Mouse (Mus musculus): ENCODE measurements around the gene Olfr1196.
"Not testable (repeated sequence)": the region's sequence is repeated elsewhere in the genome, so short reads cannot be mapped to it uniquely, and the experiment has no call there.

The Olfr1196 gene

DNA sequence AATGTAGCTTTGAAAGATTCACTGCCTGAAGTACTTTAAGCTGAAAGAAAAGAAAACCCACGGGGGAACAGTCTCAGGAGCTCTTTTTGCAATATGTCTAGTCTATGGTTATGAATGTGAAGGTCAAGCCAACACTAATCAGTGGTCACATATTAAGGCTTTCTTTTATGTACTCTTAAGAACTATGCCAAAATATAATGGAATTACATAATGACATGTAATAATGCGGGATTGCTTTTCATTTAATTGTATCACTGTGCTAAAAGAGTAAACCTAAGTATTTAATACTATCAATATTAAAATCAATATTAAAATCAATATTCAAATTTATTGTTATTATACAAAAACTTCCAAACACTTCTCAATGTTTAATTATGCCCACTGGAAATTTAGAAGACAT is at the start of gene Olfr1196:
TSS of gene Olfr1196 (minus strand) at position 101 of the 400 bp plus-strand sequence.
- DNase-seq (ENCODE audit: low spot score in 2 of 2) = no peak

DNA sequence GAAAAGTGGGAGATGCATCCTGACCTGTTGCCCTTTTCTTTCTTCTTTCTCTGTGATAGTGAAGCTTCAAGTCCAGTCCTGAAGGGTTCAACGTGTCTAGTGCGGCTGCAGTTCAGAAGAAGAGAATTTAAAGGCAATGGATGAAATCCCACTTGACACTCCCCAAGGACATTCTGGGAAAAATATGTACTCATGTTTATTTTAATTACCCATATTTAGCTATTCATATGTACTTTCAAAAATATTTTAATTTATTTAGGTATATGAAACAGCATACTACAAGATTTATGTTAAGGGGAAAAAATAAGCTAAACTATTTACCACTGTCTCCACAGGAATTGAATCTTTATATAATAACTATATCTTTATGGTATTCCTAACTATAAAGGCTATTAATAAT is 46.9 kb upstream of the Olfr1196 start, which contains the start of gene Olfr1198:
TSS of gene Olfr1198 (minus strand) at position 101 of the 400 bp plus-strand sequence.
- DNase-seq (ENCODE audit: low spot score in 2 of 2) = no peak

DNA sequence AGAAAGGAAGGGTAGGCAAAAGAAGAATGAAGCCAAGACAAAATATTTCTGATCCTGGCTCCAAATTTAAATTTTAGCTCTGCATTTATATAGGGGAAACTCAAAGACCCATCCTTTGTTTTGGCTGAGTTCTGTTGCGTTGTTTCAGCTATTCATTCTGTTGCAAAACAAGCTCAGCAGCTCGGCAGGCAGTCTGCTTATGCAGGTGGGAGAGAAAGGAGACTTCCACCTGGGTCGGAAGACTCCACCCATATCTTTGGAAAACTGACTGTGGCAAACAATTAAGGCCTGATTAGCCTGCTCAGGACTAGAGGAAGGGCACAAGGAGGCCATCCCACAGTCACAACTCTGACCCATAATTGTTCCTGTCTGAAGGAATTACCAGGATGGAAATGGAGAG is 39.0 kb upstream of the Olfr1196 start:
- no peak for DNase-seq (ENCODE audit: low spot score in 2 of 2)

DNA sequence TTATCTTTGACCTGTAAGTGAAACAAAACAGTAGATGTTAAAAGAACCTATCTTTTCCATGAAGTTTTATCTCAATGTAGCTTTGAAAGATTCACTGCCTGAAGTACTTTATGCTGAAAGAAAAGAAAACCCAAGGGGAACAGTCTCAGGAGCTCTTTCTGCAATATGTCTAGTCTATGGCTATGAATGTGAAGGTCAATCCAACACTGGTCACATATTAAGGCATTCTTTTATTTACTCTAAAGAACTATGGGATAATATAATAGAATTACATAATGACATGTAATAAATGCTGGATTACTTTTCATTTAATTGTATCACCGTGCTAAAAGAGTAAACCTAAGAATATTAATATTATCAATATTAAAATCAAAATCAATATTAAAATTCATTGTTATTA is 27.9 kb upstream of the Olfr1196 start, which contains the start of gene Olfr1197:
TSS of gene Olfr1197 (minus strand) at position 101 of the 400 bp plus-strand sequence.
- no peak for DNase-seq (ENCODE audit: low spot score in 2 of 2)

DNA sequence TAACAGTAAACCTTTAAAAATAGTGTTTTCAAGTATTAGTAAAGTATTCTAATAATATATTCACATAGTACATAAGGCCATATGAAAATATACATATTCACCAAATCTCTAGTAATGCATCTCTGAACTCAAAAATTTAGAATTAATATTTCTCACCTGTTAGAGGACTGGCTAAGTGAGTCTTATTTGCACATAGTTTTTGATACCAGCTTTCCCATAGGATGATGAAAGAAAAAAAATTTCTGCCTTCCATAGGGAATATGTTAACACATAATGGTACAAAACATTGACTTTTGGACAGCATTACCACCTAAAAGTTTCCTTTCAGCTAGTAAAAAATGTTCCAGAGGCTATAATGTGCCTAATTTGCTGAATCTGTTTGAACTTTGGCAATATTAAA is 15.3 kb downstream of the Olfr1196 start, which contains the start of gene Olfr1195:
TSS of gene Olfr1195 (minus strand) at position 101 of the 400 bp plus-strand sequence.
- DNase-seq (ENCODE audit: low spot score in 2 of 2) = no peak

DNA sequence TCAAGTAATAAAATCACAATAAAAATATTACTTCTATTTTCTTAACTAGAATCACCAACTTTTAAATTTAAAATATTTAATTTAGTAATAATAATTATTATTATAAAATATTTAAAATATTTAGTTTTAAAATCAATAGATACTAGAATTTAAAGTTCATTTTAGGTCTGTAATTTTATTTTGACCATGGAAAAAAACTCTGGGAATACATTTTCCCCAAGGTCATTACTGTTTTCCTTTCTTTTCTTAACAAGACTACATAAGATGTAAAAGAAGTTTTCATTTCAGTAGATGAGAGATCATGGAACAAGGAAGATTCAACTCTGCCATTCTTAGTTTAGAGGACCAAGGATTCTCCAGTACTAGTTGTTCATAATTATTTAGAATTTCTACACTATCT is 29.1 kb downstream of the Olfr1196 start, which contains the start of gene Olfr1193:
TSS of gene Olfr1193 (plus strand) at position 301 of the 400 bp plus-strand sequence.
- not testable (repeated sequence) for DNase-seq (ENCODE audit: low spot score in 2 of 2)

DNA sequence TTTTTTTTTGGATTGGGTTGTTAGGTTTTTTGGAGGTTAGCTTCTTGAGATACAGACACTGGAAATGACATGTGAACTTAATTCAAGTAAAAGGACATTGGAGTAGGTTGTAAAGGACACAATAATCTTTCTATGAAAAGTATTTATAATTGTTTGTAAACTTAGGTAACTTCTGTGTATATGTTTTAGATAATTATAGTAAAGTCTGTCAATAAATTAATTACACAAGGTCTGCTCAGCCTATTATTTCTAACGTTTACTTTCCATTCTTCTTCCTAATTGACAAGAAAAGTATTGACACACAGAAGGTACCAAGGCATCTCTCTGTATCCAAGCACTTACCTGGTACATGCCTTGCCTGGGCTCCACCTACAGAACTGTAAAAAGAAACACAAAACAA is 56.2 kb downstream of the Olfr1196 start, which contains the start of gene Olfr1192-ps1:
TSS of gene Olfr1192-ps1 (plus strand) at position 301 of the 400 bp plus-strand sequence.
- DNase-seq (ENCODE audit: low spot score in 2 of 2) = no peak
